Comparison of ENCODE assay signal across 29 mouse cellular contexts in the genomic region with DNA sequence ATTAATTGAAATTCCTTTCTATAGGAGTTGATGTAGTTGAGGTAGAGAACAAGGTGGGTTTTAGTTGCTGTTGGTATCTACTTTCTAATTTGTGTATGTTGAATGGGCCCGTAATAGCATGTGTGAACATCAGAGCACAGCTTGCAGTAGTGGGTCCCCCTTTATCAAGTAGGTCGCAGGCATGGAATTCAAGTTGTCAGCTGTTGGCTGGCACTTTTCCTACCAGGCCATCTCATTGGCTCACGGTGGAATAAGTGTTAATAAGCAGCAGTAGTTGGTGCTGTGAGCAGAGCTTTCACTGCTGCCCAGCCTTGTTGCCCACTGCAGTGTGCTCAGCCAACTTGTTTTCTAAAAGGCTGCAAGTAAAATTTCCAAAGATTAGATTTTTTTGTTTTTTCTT. TPM values are rescaled to one million over a fixed set of nuclear protein-coding genes. Genes with fewer than 3 reads are reported as not detected.
"Had no signal": no experiment of that assay in that cellular context is flagged by ENCODE, and none has a peak within 500 bp of the region (broad histone marks: within the 10 kb centered on the region; RNA-seq: fewer than 3 reads in every experiment).

No protein-coding gene starts in this region.

- H3K9me3 ChIP-seq: limb, embryonic 10.5 days; limb, embryonic 12.5 days; limb, embryonic 13.5 days; limb, embryonic 15.5 days; liver, embryonic 15.5 days; lung, embryonic 15.5 days; megakaryocyte, embryonic 14.5 days; midbrain, embryonic 10.5 days; midbrain, embryonic 12.5 days; midbrain, embryonic 13.5 days; midbrain, embryonic 15.5 days had no signal

- DNase-seq: left cerebral cortex, postnatal 4 days; lung, adult 18-20 months; lung, adult 2 months; lung, embryonic 14.5 days; lung, postnatal 10 days; lung, postnatal 14 days; lung, postnatal 36 days; lung, postnatal 4 days; midbrain, embryonic 14.5 days had no signal

- H3K9ac ChIP-seq: limb, embryonic 12.5 days; limb, embryonic 13.5 days; limb, embryonic 15.5 days; liver, embryonic 14.5 days; liver, embryonic 15.5 days; lung, embryonic 14.5 days; lung, embryonic 15.5 days; midbrain, embryonic 12.5 days; midbrain, embryonic 13.5 days; midbrain, embryonic 15.5 days had no signal

- ATAC-seq: lung, postnatal 0 days; midbrain, embryonic 13.5 days; midbrain, embryonic 15.5 days; midbrain, embryonic 16.5 days had no signal

- H3K27ac ChIP-seq: left cerebral cortex, adult 2 months; limb, embryonic 10.5 days; limb, embryonic 12.5 days; limb, embryonic 13.5 days; limb, embryonic 15.5 days; liver, embryonic 14.5 days; liver, embryonic 15.5 days; lung, embryonic 15.5 days; macrophage; midbrain, embryonic 10.5 days; midbrain, embryonic 12.5 days; midbrain, embryonic 13.5 days; midbrain, embryonic 15.5 days had no signal

- H3K4me3 ChIP-seq: left cerebral cortex, adult 2 months; limb, embryonic 10.5 days; limb, embryonic 12.5 days; limb, embryonic 13.5 days; limb, embryonic 15.5 days; liver, embryonic 15.5 days; lung, embryonic 15.5 days; megakaryocyte, embryonic 14.5 days; midbrain, embryonic 10.5 days; midbrain, embryonic 12.5 days; midbrain, embryonic 13.5 days; midbrain, embryonic 15.5 days; myocyte had no signal

- H3K4me2 ChIP-seq: limb, embryonic 12.5 days; limb, embryonic 13.5 days; limb, embryonic 15.5 days; liver, embryonic 11.5 days; liver, embryonic 15.5 days; lung, embryonic 14.5 days; lung, embryonic 15.5 days; midbrain, embryonic 11.5 days; midbrain, embryonic 12.5 days; midbrain, embryonic 13.5 days; midbrain, embryonic 15.5 days had no signal

- H3K4me1 ChIP-seq: limb, embryonic 10.5 days; limb, embryonic 12.5 days; limb, embryonic 13.5 days; limb, embryonic 15.5 days; liver, embryonic 15.5 days; lung, embryonic 15.5 days; megakaryocyte, embryonic 14.5 days; midbrain, embryonic 10.5 days; midbrain, embryonic 12.5 days; midbrain, embryonic 13.5 days; midbrain, embryonic 15.5 days had no signal

- H3K27me3 ChIP-seq: limb, embryonic 12.5 days; limb, embryonic 13.5 days; limb, embryonic 15.5 days; liver, embryonic 15.5 days; lung, embryonic 15.5 days; megakaryocyte, embryonic 14.5 days; midbrain, embryonic 12.5 days; midbrain, embryonic 13.5 days; midbrain, embryonic 15.5 days had no signal

RNA-seq across cellular contexts. Expression of a gene that starts 10.4 kb away (rescaled TPM):
- total RNA-seq: megakaryocyte-erythroid progenitor cell, adult 5-6 weeks had no signal
